Mouse (Mus musculus): ENCODE measurements at regions not wholly inside any gene's neighbourhood (a gene's known extent, or its start where the extent isn't known, plus 50 kb on each side); places are given as distances from the start of the nearest gene placed in this dataset.

GRCm38 (mm10) chr16:92970587-92970986 lies 144.6 kb upstream of the Runx1 start:
- DNase-seq (ENCODE audit: low spot score) = no peak

- no peak for DNase-seq (ENCODE audit: low spot score)
Observed at GRCm38 (mm10) chr16:92969036-92969435, 143.1 kb upstream of the Runx1 start.

- DNase-seq (ENCODE audit: low spot score) = no peak
Observed at GRCm38 (mm10) chr16:92966069-92966866, 140.3 kb upstream of the Runx1 start.

- no peak for DNase-seq (ENCODE audit: low spot score)
Observed at GRCm38 (mm10) chr16:92965651-92966050, 139.7 kb upstream of the Runx1 start.

- no peak for DNase-seq (ENCODE audit: low spot score)
Observed at GRCm38 (mm10) chr16:92963582-92963981, 137.6 kb upstream of the Runx1 start.

- no peak for DNase-seq (ENCODE audit: low spot score)
Observed at GRCm38 (mm10) chr16:92961361-92961760, 135.4 kb upstream of the Runx1 start.

GRCm38 (mm10) chr16:92960740-92961139 lies 134.8 kb upstream of the Runx1 start:
- DNase-seq (ENCODE audit: low spot score) = no peak

GRCm38 (mm10) chr16:92958967-92959366 lies 133.0 kb upstream of the Runx1 start:
- DNase-seq (ENCODE audit: low spot score) = no peak

- no peak for DNase-seq (ENCODE audit: low spot score)
Observed at GRCm38 (mm10) chr16:92958146-92958545, 132.2 kb upstream of the Runx1 start.

GRCm38 (mm10) chr16:92955508-92955907 lies 129.6 kb upstream of the Runx1 start:
- DNase-seq (ENCODE audit: low spot score) = no peak

- DNase-seq (ENCODE audit: low spot score) = no peak
Observed at GRCm38 (mm10) chr16:92955087-92955486, 129.1 kb upstream of the Runx1 start.

GRCm38 (mm10) chr16:92953936-92954654 lies 128.1 kb upstream of the Runx1 start:
- DNase-seq (ENCODE audit: low spot score) = no peak

- DNase-seq (ENCODE audit: low spot score) = no peak
Observed at GRCm38 (mm10) chr16:92952336-92953097, 126.6 kb upstream of the Runx1 start.

GRCm38 (mm10) chr16:92951516-92951915 lies 125.6 kb upstream of the Runx1 start:
- no peak for DNase-seq (ENCODE audit: low spot score)

- no peak for DNase-seq (ENCODE audit: low spot score)
Observed at GRCm38 (mm10) chr16:92948494-92948893, 122.5 kb upstream of the Runx1 start.

- DNase-seq (ENCODE audit: low spot score) = no peak
Observed at GRCm38 (mm10) chr16:92946554-92946953, 120.6 kb upstream of the Runx1 start.

- DNase-seq (ENCODE audit: low spot score) = no peak
Observed at GRCm38 (mm10) chr16:92943901-92944300, 118.0 kb upstream of the Runx1 start.

GRCm38 (mm10) chr16:92939618-92940017 lies 113.7 kb upstream of the Runx1 start:
- DNase-seq (ENCODE audit: low spot score) = no peak

GRCm38 (mm10) chr16:92935848-92936535 lies 110.0 kb upstream of the Runx1 start:
- no peak for DNase-seq (ENCODE audit: low spot score)

GRCm38 (mm10) chr16:92930103-92930502 lies 104.2 kb upstream of the Runx1 start:
- no peak for DNase-seq (ENCODE audit: low spot score)

- DNase-seq (ENCODE audit: low spot score) = no peak
Observed at GRCm38 (mm10) chr16:92928201-92928600, 102.3 kb upstream of the Runx1 start.

GRCm38 (mm10) chr16:92927662-92928061 lies 101.7 kb upstream of the Runx1 start:
- no peak for DNase-seq (ENCODE audit: low spot score)
